Mouse (Mus musculus): ENCODE results near the gene Atp5mpl.
A peak's percentile ranks its signal among the peaks of the same experiment; 100 is the strongest.
"Not testable (repeated sequence)": the region's sequence is repeated elsewhere in the genome, so short reads cannot be mapped to it uniquely, and the experiment has no call there.

Atp5mpl gene

DNA sequence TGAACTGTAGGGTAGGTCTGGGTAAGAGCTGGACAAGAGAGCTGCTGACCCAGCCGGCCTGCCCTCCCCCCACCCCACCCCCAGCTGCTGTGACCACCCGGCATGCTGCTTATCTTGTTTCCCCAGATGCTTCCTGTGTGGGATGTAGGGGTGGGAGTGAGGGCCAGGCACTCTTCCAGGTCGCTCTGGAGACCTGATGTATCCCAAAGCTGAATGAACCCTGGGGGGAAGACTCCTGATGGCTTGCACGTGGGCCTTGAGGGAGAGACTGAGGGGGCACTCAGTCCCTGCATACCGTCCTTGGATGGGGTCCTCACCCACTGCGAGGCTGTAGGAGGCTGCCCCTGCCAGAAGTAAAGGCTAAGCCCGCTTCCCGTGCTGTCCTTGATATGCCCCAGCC is 21.7 kb downstream of the Atp5mpl start:
- no peak for TF ChIP-seq POU5F1 (IDR thresholded peaks at IDR 0.05; ENCODE audit: borderline replicate concordance, low read length)
- TF ChIP-seq NANOG (IDR thresholded peaks at IDR 0.05; ENCODE audit: borderline replicate concordance, low read length): no peak
- TF ChIP-seq CTCF (conservative IDR thresholded peaks at IDR 0.05; ENCODE audit: low read length): no peak
- no peaks in the 10 kb centered on the region for H3K9me3 ChIP-seq (ENCODE audit: low read length)
- H3K4me3 ChIP-seq (replicated peaks; ENCODE audit: low read length): no peak overlapping the region
- peaks cover 5% of the 10 kb centered on the region for H3K27me3 ChIP-seq (ENCODE audit: insufficient read depth, low read length)
- H3K36me3 ChIP-seq (ENCODE audit: insufficient read depth, low read length): no peaks in the 10 kb centered on the region
- H3K4me1 ChIP-seq (replicated peaks; ENCODE audit: low read depth, low read length): peaks cover 42% of the 10 kb centered on the region

DNA sequence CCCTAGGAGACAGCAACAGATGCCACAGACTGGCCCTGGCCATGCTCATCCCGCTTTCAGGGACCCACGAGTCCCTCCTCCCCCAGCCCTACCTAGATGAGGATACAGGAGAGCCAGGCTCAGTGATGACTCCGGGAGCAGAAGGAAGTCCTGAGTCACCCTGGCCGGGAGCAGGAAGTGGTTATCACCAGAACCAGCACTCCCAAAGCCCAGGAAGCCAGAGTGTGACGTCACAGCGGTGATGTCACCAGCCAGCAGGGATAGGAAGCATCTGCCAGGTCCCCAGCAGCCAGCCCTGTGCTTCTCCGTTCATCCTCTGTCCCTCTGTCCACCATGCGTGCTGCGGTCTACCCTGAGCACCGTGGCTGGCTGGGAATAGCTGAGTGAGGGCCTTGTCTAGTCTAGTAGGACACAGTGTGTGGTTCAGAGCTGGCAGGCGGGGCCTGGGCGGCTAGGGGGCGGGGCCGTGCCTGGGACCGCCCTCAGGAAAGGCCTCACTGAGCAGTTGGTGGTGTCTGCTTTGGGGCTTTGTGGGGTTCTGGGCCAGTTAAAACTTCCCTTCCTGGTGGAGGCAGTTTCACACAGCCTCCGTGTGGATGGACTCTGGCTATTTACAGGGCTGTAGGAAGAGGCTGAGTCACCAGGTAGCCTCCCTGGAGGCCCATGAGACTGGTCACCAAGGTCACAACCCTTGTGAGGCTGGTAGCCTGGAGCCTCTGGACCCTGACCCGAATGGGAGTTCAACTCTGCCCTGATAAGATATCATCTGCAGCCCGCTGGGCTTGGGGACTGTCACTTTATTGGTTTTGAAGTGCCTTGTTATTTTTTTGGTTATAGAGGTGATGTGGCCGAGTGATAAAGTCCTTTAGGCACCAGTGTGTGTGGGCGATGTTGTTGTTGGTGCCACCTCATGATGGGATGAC is 22.5 kb downstream of the Atp5mpl start:
- not testable (repeated sequence) for H3K27me3 ChIP-seq (ENCODE audit: insufficient read depth, low read length); H3K36me3 ChIP-seq (ENCODE audit: insufficient read depth, low read length); H3K9me3 ChIP-seq (ENCODE audit: low read length)
- Histone ChIP-seq H3K4me3 (replicated peaks; ENCODE audit: low read length) (peak overlapping the region; percentile 27; the same call in 1 of the 2 replicates), H3K4me1 (replicated peaks; ENCODE audit: low read depth, low read length) (peaks cover 49% of the 10 kb centered on the region)

DNA sequence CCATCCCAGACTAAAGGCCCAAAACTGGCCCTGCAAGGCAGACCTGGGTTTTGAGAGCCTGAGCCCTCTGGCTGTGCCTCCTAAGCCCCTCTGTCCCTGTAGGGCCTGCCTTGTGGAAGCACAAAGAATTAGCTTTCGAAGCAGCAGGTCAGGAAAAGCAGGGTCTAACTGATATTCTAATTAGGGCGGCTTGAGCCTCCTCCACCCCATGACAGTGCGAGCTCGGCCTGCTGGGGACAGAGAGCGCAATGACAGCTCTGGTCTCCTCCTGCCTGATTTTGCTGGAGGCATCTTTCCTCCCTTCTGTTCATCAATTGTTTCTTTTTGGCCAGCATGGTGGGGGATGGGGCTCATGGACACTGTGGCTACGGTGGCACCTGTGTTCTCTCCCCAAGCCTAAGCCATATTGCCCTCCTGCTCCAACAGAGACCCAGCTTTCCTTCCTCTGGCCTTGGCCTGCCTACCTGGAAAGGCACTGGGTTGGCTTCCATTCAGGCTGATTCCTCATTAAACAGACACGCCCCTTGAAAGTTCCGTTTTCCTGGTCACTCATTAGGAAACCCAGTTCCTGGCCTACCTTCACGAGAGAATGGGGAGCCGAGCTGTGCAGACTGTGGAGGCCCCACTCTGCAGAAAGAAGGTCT is 23.2 kb downstream of the Atp5mpl start:
- H3K9me3 ChIP-seq (ENCODE audit: low read length): no peaks in the 10 kb centered on the region
- H3K4me1 ChIP-seq (replicated peaks; ENCODE audit: low read depth, low read length): peaks cover 57% of the 10 kb centered on the region
- no peak for TF ChIP-seq POU5F1 (IDR thresholded peaks at IDR 0.05; ENCODE audit: borderline replicate concordance, low read length)
- TF ChIP-seq NANOG (IDR thresholded peaks at IDR 0.05; ENCODE audit: borderline replicate concordance, low read length): no peak
- TF ChIP-seq CTCF (conservative IDR thresholded peaks at IDR 0.05; ENCODE audit: low read length): no peak
- peak overlapping the region; percentile 32; the same call in 1 of the 2 replicates for H3K4me3 ChIP-seq (replicated peaks; ENCODE audit: low read length)
- no peaks in the 10 kb centered on the region for H3K36me3 ChIP-seq (ENCODE audit: insufficient read depth, low read length)
- H3K27me3 ChIP-seq (ENCODE audit: insufficient read depth, low read length): peaks cover 4% of the 10 kb centered on the region; the same call in 1 of the 2 replicates

DNA sequence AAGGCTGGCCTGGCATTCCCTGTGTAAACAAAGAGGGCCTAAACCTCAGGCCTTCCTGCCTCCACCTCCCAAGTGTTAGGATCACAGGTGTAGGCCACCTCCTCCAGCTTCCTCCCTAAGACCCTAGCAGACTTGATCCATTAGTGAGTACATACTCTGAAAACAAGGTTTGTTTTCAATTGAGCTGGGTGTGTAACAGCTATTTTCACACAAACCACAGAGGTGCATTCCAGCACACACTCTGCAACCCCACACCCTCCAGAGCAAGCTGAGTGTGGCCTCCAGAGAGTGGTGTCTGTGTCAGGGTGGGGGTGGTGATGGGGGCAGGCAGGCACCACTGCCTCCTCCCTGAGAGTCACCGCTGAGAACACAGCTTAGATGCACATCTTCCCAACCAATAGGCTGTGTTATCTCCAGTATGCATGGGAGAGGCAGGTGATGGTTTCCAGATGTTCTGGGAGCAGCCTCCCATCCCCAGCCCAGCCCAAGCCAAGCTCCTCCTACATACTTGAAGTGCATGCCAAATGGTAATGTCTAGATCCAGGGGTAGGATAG is 28.1 kb downstream of the Atp5mpl start:
- Histone ChIP-seq H3K4me1 (replicated peaks; ENCODE audit: low read depth, low read length) (peaks cover 77% of the 10 kb centered on the region), H3K27me3 (ENCODE audit: insufficient read depth, low read length) (peaks cover 4% of the 10 kb centered on the region), H3K9me3 (ENCODE audit: low read length) (no peaks in the 10 kb centered on the region), H3K4me3 (replicated peaks; ENCODE audit: low read length) (no peak overlapping the region), H3K36me3 (ENCODE audit: insufficient read depth, low read length) (no peaks in the 10 kb centered on the region)
- TF ChIP-seq CTCF (conservative IDR thresholded peaks at IDR 0.05; ENCODE audit: low read length): no peak
- TF ChIP-seq POU5F1 (IDR thresholded peaks at IDR 0.05; ENCODE audit: borderline replicate concordance, low read length): no peak
- TF ChIP-seq NANOG (IDR thresholded peaks at IDR 0.05; ENCODE audit: borderline replicate concordance, low read length): no peak

DNA sequence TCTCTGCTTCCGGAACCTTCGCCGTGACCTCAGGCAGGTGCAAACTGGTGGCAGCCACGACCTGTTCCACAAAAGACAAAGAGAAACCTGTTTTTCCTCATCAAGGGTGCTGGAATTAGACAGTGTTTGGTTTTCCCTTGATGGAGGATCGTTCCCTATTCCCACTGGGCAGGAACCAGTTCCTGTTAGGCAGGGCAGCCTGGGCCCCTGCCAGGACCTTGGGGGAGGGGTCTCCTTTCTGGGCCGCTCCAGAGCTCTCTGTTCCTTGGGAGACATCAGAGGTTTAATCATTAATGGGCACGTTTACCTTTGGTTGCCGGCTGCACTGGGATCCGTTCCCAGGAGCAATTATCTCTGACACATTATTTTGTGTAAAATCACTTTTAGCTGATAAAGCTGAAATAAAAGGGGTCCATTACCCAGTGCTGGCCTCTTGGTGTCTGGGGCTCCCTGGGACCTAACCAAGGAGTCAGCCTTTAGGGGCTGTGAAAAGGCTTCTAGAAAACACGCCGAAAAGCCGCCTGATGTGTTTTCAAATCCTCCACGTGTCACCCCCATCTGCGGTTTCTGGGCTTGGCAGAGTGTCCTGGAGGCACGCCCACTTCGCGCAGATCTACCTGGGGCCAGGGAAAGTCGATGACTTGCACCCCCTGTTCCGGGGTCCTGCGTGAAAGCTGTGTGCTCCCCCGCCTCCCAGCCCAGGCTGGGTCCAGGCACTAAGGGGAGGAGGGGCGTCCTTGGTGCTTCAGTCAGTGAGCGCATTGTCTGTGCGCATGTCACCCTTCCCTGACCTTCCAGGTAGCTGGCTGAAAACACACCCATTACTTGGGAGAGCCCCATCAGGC is 29.8 kb downstream of the Atp5mpl start:
- Histone ChIP-seq H3K4me3 (replicated peaks; ENCODE audit: low read length) (peak overlapping the region; percentile 61), H3K36me3 (ENCODE audit: insufficient read depth, low read length) (no peaks in the 10 kb centered on the region), H3K27me3 (ENCODE audit: insufficient read depth, low read length) (peaks cover 4% of the 10 kb centered on the region), H3K4me1 (replicated peaks; ENCODE audit: low read depth, low read length) (peaks cover 74% of the 10 kb centered on the region), H3K9me3 (ENCODE audit: low read length) (no peaks in the 10 kb centered on the region)
- no peak for TF ChIP-seq NANOG (IDR thresholded peaks at IDR 0.05; ENCODE audit: borderline replicate concordance, low read length)
- no peak for TF ChIP-seq CTCF (conservative IDR thresholded peaks at IDR 0.05; ENCODE audit: low read length)
- no peak for TF ChIP-seq POU5F1 (IDR thresholded peaks at IDR 0.05; ENCODE audit: borderline replicate concordance, low read length)

DNA sequence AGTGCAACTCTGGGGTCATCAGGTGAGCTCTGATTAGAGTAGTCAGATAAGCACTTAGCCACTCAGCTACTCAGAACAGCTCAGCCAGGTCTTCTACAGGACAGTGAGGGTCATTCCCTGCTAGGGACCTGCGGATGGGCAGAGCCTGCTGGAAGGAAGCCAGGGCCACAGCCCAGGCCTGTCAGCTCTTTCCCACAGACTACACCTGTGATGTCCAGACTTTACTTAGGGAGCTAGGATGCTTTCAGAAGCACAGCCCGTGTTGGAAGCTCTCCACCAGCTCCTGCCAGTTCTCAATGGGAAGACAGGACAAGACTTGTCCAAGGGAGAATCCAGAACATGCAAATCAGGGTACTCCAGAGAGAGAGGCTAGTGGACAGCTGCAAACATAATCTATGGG is 32.8 kb downstream of the Atp5mpl start:
- Histone ChIP-seq H3K27me3 (ENCODE audit: insufficient read depth, low read length) (peaks cover 6% of the 10 kb centered on the region), H3K4me3 (replicated peaks; ENCODE audit: low read length) (no peak overlapping the region), H3K36me3 (ENCODE audit: insufficient read depth, low read length) (no peaks in the 10 kb centered on the region), H3K4me1 (replicated peaks; ENCODE audit: low read depth, low read length) (peaks cover 55% of the 10 kb centered on the region), H3K9me3 (ENCODE audit: low read length) (no peaks in the 10 kb centered on the region)
- no peak for TF ChIP-seq CTCF (conservative IDR thresholded peaks at IDR 0.05; ENCODE audit: low read length)
- no peak for TF ChIP-seq POU5F1 (IDR thresholded peaks at IDR 0.05; ENCODE audit: borderline replicate concordance, low read length)
- TF ChIP-seq NANOG (IDR thresholded peaks at IDR 0.05; ENCODE audit: borderline replicate concordance, low read length): no peak

DNA sequence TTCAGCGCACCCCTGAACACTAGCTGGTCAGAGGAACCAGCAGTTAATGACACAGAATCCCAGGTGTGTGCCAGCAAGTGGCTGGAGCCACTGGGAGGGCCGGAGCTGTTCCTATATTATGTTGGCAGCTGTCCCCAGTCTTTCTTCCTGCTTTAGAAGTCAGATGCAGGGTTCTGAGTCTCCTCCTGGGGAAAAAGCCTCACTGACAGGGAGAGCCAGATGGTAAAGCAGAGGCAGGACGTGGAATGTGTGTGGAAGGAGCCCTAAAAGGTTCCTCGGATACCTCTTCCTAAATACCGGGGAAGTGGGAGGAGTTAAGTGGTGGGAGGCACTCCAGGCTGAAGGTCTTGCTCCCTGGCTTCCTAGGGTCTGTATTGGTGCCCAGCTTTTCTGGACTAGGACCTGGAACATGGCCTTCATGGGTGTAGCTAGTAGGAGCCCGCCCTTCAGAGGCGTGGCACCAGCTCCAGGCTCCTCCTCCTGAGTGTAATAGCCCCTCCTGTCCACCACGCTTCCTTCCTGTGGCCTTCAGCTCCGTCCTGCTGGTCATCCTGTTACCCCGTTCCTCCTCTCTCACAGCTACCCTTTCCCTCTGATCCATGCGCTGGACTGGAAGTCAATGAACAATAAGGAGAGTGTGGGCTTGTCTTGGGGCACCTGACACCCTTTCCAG is 33.6 kb downstream of the Atp5mpl start:
- Histone ChIP-seq H3K36me3 (ENCODE audit: insufficient read depth, low read length) (no peaks in the 10 kb centered on the region), H3K27me3 (ENCODE audit: insufficient read depth, low read length) (peaks cover 6% of the 10 kb centered on the region), H3K4me3 (replicated peaks; ENCODE audit: low read length) (no peak overlapping the region), H3K9me3 (ENCODE audit: low read length) (no peaks in the 10 kb centered on the region), H3K4me1 (replicated peaks; ENCODE audit: low read depth, low read length) (peaks cover 47% of the 10 kb centered on the region)
- TF ChIP-seq CTCF (conservative IDR thresholded peaks at IDR 0.05; ENCODE audit: low read length) (no peak), NANOG (IDR thresholded peaks at IDR 0.05; ENCODE audit: borderline replicate concordance, low read length) (no peak), POU5F1 (IDR thresholded peaks at IDR 0.05; ENCODE audit: borderline replicate concordance, low read length) (no peak)

Data from E14TG2a.4 (cell line).